Mouse (Mus musculus): ENCODE data around the gene Slc4a2.
"Not testable (repeated sequence)": the region's sequence is repeated elsewhere in the genome, so short reads cannot be mapped to it uniquely, and the experiment has no call there.

Gene Slc4a2

GRCm38 (mm10) chr5:24394165-24394894 is 29.3 kb upstream of the Slc4a2 start:
- DNase-seq (ENCODE audit: low read depth), result peak; percentile 90

GRCm38 (mm10) chr5:24396254-24396653 is 27.4 kb upstream of the Slc4a2 start:
- not testable (repeated sequence) for DNase-seq (ENCODE audit: low read depth)

- no peak for DNase-seq (ENCODE audit: low read depth)
These were observed 24.0 kb upstream of the Slc4a2 start for GRCm38 (mm10) chr5:24399686-24400085.

- no peak for DNase-seq (ENCODE audit: low read depth)
These were observed 23.3 kb upstream of the Slc4a2 start for GRCm38 (mm10) chr5:24400362-24400761.

- no peak for DNase-seq (ENCODE audit: low read depth)
These were observed 22.6 kb upstream of the Slc4a2 start for GRCm38 (mm10) chr5:24400911-24401605.

- no peak for DNase-seq (ENCODE audit: low read depth)
These were observed 21.7 kb upstream of the Slc4a2 start for GRCm38 (mm10) chr5:24401969-24402368.

GRCm38 (mm10) chr5:24404594-24405360 is 18.9 kb upstream of the Slc4a2 start:
- no peak for DNase-seq (ENCODE audit: low read depth)

GRCm38 (mm10) chr5:24405389-24405876 is 18.2 kb upstream of the Slc4a2 start:
- no peak for DNase-seq (ENCODE audit: low read depth)

GRCm38 (mm10) chr5:24408651-24409050 is 15.0 kb upstream of the Slc4a2 start:
- no peak for DNase-seq (ENCODE audit: low read depth)

- DNase-seq (ENCODE audit: low read depth), result no peak
These were observed 14.2 kb upstream of the Slc4a2 start for GRCm38 (mm10) chr5:24409466-24409865.

GRCm38 (mm10) chr5:24412063-24412462 is 11.6 kb upstream of the Slc4a2 start:
- no peak for DNase-seq (ENCODE audit: low read depth)

- no peak for DNase-seq (ENCODE audit: low read depth)
These were observed 10.5 kb upstream of the Slc4a2 start, which contains the start of gene Asic3 for GRCm38 (mm10) chr5:24413042-24413693. TSS of gene Asic3 (plus strand) at chr5:24413392.

- no peak for DNase-seq (ENCODE audit: low read depth)
These were observed 9.7 kb upstream of the Slc4a2 start for GRCm38 (mm10) chr5:24413938-24414337.

GRCm38 (mm10) chr5:24416222-24416736 is 7.4 kb upstream of the Slc4a2 start:
- peak; percentile 73 for DNase-seq (ENCODE audit: low read depth)

- DNase-seq (ENCODE audit: low read depth), result no peak
These were observed 6.0 kb upstream of the Slc4a2 start for GRCm38 (mm10) chr5:24417587-24417986.

GRCm38 (mm10) chr5:24420381-24420780 is 3.3 kb upstream of the Slc4a2 start:
- no peak for DNase-seq (ENCODE audit: low read depth)

GRCm38 (mm10) chr5:24424004-24424781 is 556 bp downstream of the Slc4a2 start:
- no peak for DNase-seq (ENCODE audit: low read depth)

GRCm38 (mm10) chr5:24424861-24425411 is 1.3 kb downstream of the Slc4a2 start:
- peak; percentile 63 for DNase-seq (ENCODE audit: low read depth)

GRCm38 (mm10) chr5:24425421-24426036 is 1.9 kb downstream of the Slc4a2 start:
- no peak for DNase-seq (ENCODE audit: low read depth)

- no peak for DNase-seq (ENCODE audit: low read depth)
These were observed 2.4 kb downstream of the Slc4a2 start for GRCm38 (mm10) chr5:24426037-24426432.

All from c-Kit-positive CD71-negative TER-119-negative erythroid progenitor cells, embryonic 14.5 days (primary cell).